Mouse (Mus musculus): Measurements from ENCODE around the gene Upk3b. TPM values are rescaled to one million over a fixed set of nuclear protein-coding genes. Genes with fewer than 3 reads are reported as not detected.
A peak's percentile ranks its signal among the peaks of the same experiment; 100 is the strongest.

Upk3b gene
- polyA plus RNA-seq, 1 experiment from 2014 or later = 0.04 TPM

GRCm38 (mm10) chr5:136083669-136084107 is 45.4 kb downstream of the Upk3b start, which contains the start of gene Rasa4:
Gene Rasa4, plus strand, starts transcription at chr5:136083916.
- Histone ChIP-seq H3K4me3 (peak within 1 kb of the TSS; percentile 59), H3K36me3 (no peaks in the 10 kb centered on the region), H3K4me2 (peak within 1 kb of the TSS; percentile 89), H3K9ac (peak within 1 kb of the TSS; percentile 78), H3K27me3 (peaks cover 14% of the 10 kb centered on the region), H3K27ac (0 out of 2 replicates have a peak within 1 kb of the TSS, but pooled peaks have one; percentile 40), H3K9me3 (no peaks in the 10 kb centered on the region), H3K4me1 (replicated peaks) (peaks cover 28% of the 10 kb centered on the region)
- WGBS = 0% methylated on average over 27 of the region's 28 CpGs
- peak; percentile 95 for ATAC-seq (ENCODE audit: low FRiP score)

- no peaks in the 10 kb centered on the region for H3K36me3 ChIP-seq
- H3K9me3 ChIP-seq = no peaks in the 10 kb centered on the region
- peak overlapping the region; percentile 89 for H3K4me2 ChIP-seq
- H3K9ac ChIP-seq = peak overlapping the region; percentile 78
- peak; percentile 60 for ATAC-seq (ENCODE audit: low FRiP score)
- 1% methylated on average over 23 of the region's 23 CpGs for WGBS
- H3K27me3 ChIP-seq = peaks cover 15% of the 10 kb centered on the region
- peaks cover 28% of the 10 kb centered on the region for H3K4me1 ChIP-seq (replicated peaks)
- H3K4me3 ChIP-seq = peak overlapping the region; percentile 59
- 0 out of 2 replicates have a peak overlapping the region, but pooled peaks have one; percentile 40 for H3K27ac ChIP-seq
Measured at GRCm38 (mm10) chr5:136084144-136084881, 46.0 kb downstream of the Upk3b start.

- Histone ChIP-seq H3K9me3 (no peaks in the 10 kb centered on the region), H3K27me3 (peaks cover 15% of the 10 kb centered on the region), H3K36me3 (no peaks in the 10 kb centered on the region), H3K4me1 (replicated peaks) (peaks cover 28% of the 10 kb centered on the region), H3K9ac (peak overlapping the region; percentile 78), H3K27ac (peak overlapping the region; percentile 64), H3K4me3 (peak overlapping the region; percentile 59), H3K4me2 (peak overlapping the region; percentile 89)
- ATAC-seq (ENCODE audit: low FRiP score) = peak; percentile 30
- WGBS = 7% methylated on average over 18 of the region's 21 CpGs
Measured at GRCm38 (mm10) chr5:136084891-136085651, 46.8 kb downstream of the Upk3b start.

DNA sequence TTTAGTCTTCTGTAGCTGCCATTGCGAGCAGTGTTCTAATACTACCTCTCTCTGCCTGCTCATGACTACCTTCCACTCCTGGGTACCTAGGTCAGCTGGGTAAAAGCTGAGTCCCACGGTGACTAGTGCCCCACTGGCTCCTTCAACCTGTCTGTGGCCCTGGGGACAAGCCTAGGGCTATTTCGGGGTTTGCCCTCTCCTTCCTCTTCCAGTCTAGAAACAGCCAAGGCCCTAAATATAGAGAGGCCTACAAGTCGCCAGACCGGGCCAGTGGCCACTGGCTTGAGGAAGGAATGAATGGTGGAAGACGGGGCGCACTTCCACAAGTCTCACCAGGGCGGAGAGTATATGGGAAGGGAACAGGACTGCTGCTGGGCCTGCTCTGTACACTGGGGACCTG is 48.0 kb downstream of the Upk3b start:
- Histone ChIP-seq H3K27ac (no peak overlapping the region), H3K4me1 (replicated peaks) (peaks cover 28% of the 10 kb centered on the region), H3K4me3 (no peak overlapping the region), H3K36me3 (no peaks in the 10 kb centered on the region), H3K9me3 (no peaks in the 10 kb centered on the region), H3K9ac (0 out of 2 replicates have a peak overlapping the region, but pooled peaks have one; percentile 13), H3K4me2 (peak overlapping the region; percentile 89; the same call in 1 of the 2 replicates), H3K27me3 (peaks cover 22% of the 10 kb centered on the region)
- 93% methylated on average over 8 of the region's 8 CpGs for WGBS
- no peak for ATAC-seq (ENCODE audit: low FRiP score)

- Histone ChIP-seq H3K36me3 (no peaks in the 10 kb centered on the region), H3K4me2 (no peak overlapping the region), H3K4me1 (replicated peaks) (peaks cover 21% of the 10 kb centered on the region), H3K4me3 (no peak overlapping the region), H3K27ac (no peak overlapping the region), H3K9me3 (no peaks in the 10 kb centered on the region), H3K9ac (no peak overlapping the region), H3K27me3 (peaks cover 28% of the 10 kb centered on the region)
- no peak for ATAC-seq (ENCODE audit: low FRiP score)
- 20% methylated on average over 14 of the region's 14 CpGs for WGBS
Measured at GRCm38 (mm10) chr5:136088821-136089575, 50.7 kb downstream of the Upk3b start.

DNA sequence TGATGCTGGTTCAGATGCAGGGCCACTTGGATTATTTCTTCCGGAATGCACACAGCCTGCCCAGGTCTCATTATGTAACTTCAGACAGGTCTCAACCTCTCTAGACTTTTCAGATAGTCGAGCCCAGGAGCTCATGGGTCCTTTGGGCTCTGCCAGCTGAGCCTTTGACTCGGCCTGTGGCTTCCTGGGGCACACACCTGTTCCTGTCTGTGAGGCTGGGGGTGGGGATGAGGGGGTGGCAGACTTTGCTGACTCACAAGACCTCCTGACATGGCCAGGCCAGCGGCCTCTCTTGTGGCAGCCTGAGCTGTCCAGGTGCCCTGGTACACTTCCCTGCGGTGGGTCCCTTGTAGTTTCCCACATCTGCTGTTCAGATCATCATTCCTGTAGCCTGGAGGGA is 53.6 kb downstream of the Upk3b start:
- no peak for ATAC-seq (ENCODE audit: low FRiP score)
- no peak overlapping the region for H3K4me2 ChIP-seq
- no peak overlapping the region for H3K9ac ChIP-seq
- no peak overlapping the region for H3K4me3 ChIP-seq
- no peak overlapping the region for H3K27ac ChIP-seq
- no peaks in the 10 kb centered on the region for H3K36me3 ChIP-seq
- no peaks in the 10 kb centered on the region for H3K9me3 ChIP-seq
- 0 out of 2 replicates have a peak, but pooled peaks cover 3% of the 10 kb centered on the region for H3K4me1 ChIP-seq (replicated peaks)
- peaks cover 25% of the 10 kb centered on the region for H3K27me3 ChIP-seq
- 69% methylated on average over 5 of the region's 5 CpGs for WGBS

- Histone ChIP-seq H3K4me3 (no peak overlapping the region), H3K9me3 (no peaks in the 10 kb centered on the region), H3K27ac (no peak overlapping the region), H3K36me3 (no peaks in the 10 kb centered on the region), H3K4me2 (no peak overlapping the region), H3K4me1 (replicated peaks) (0 out of 2 replicates have a peak, but pooled peaks cover 3% of the 10 kb centered on the region), H3K27me3 (peaks cover 16% of the 10 kb centered on the region; the same call in 1 of the 2 replicates), H3K9ac (no peak overlapping the region)
- ATAC-seq (ENCODE audit: low FRiP score) = no peak
- WGBS = 53% methylated on average over 8 of the region's 8 CpGs
Measured at GRCm38 (mm10) chr5:136094249-136095010, 56.1 kb downstream of the Upk3b start.

- Histone ChIP-seq H3K4me2 (no peak overlapping the region), H3K4me3 (no peak overlapping the region), H3K9me3 (no peaks in the 10 kb centered on the region), H3K9ac (no peak overlapping the region), H3K27ac (no peak overlapping the region), H3K4me1 (replicated peaks) (0 out of 2 replicates have a peak, but pooled peaks cover 3% of the 10 kb centered on the region), H3K36me3 (no peaks in the 10 kb centered on the region), H3K27me3 (peaks cover 16% of the 10 kb centered on the region; the same call in 1 of the 2 replicates)
- ATAC-seq (ENCODE audit: low FRiP score) = no peak
- 72% methylated on average over 7 of the region's 7 CpGs for WGBS
Measured at GRCm38 (mm10) chr5:136095089-136095488, 56.8 kb downstream of the Upk3b start.

Other genes starting within 250 kb of the Upk3b start
- 88.0 and 90.6 TPM in 2 replicates for gene Srrm3, start 231.6 kb upstream of the Upk3b start, polyA plus RNA-seq (2015; fragmentation: Nextera tagmentation; extraction: Ambion mirVana)
- 8.9 and 10.3 TPM in 2 replicates for gene Hspb1, start 150.6 kb upstream of the Upk3b start, polyA plus RNA-seq (2015; fragmentation: Nextera tagmentation; extraction: Ambion mirVana)
- gene Ywhag, start 103.9 kb upstream of the Upk3b start, polyA plus RNA-seq (2015; fragmentation: Nextera tagmentation; extraction: Ambion mirVana) = 646 and 674 TPM in 2 replicates
- gene Ssc4d, start 64.0 kb upstream of the Upk3b start, polyA plus RNA-seq (2015; fragmentation: Nextera tagmentation; extraction: Ambion mirVana) = 0.61 and 1.4 TPM in 2 replicates
- 0.17 TPM in 1 of 2 replicates, not detected in the other for gene Zp3, start 58.4 kb upstream of the Upk3b start, polyA plus RNA-seq (2015; fragmentation: Nextera tagmentation; extraction: Ambion mirVana)
- gene Dtx2, start 43.7 kb upstream of the Upk3b start, polyA plus RNA-seq (2015; fragmentation: Nextera tagmentation; extraction: Ambion mirVana) = 25.6 and 28.3 TPM in 2 replicates
- gene Upk3bl, start 16.0 kb downstream of the Upk3b start, polyA plus RNA-seq (2015; fragmentation: Nextera tagmentation; extraction: Ambion mirVana) = not detected in 2 replicates
- gene Rasa4, start 45.4 kb downstream of the Upk3b start, polyA plus RNA-seq (2015; fragmentation: Nextera tagmentation; extraction: Ambion mirVana) = 16.2 and 17.3 TPM in 2 replicates
- gene Polr2j, start 78.1 kb downstream of the Upk3b start, polyA plus RNA-seq (2015; fragmentation: Nextera tagmentation; extraction: Ambion mirVana) = 231 and 236 TPM in 2 replicates
- gene Lrwd1, start 97.6 kb downstream of the Upk3b start, polyA plus RNA-seq (2015; fragmentation: Nextera tagmentation; extraction: Ambion mirVana) = 27.7 and 28.2 TPM in 2 replicates
- gene Alkbh4, start 97.7 kb downstream of the Upk3b start, polyA plus RNA-seq (2015; fragmentation: Nextera tagmentation; extraction: Ambion mirVana) = 24.6 and 26.9 TPM in 2 replicates
- 33.5 and 34.0 TPM in 2 replicates for gene Orai2, start 132.2 kb downstream of the Upk3b start, polyA plus RNA-seq (2015; fragmentation: Nextera tagmentation; extraction: Ambion mirVana)
- 66.5 and 67.9 TPM in 2 replicates for gene Prkrip1, start 160.5 kb downstream of the Upk3b start, polyA plus RNA-seq (2015; fragmentation: Nextera tagmentation; extraction: Ambion mirVana)
- gene Sh2b2, start 208.1 kb downstream of the Upk3b start, polyA plus RNA-seq (2015; fragmentation: Nextera tagmentation; extraction: Ambion mirVana) = 22.2 and 25.5 TPM in 2 replicates